Mouse (Mus musculus) megakaryocyte, embryonic 14.5 days (primary cell): ENCODE measurements around the gene Phldb1.

ENCODE experiments used
- FLI1 ChIP-seq: IDR thresholded peaks from 2 replicates; pipeline ENCODE4 v1.6.1; 2012; ENCODE audit warnings: low read length, inconsistent platforms, mixed read lengths
- GATA1 ChIP-seq: IDR thresholded peaks from 3 replicates; pipeline ENCODE4 v1.6.1; 2012; ENCODE audit warnings: mixed read lengths, low read length, inconsistent platforms, borderline replicate concordance

GRCm38 (mm10) chr9:44713574-44713973 is 21.4 kb downstream of the Phldb1 start:
- TF ChIP-seq FLI1 (no peak), GATA1 (no peak)
